Mouse (Mus musculus): Measurements from ENCODE around the gene Sh3bgrl2. TPM values are rescaled to one million over a fixed set of nuclear protein-coding genes. Genes with fewer than 3 reads are reported as not detected.

Gene Sh3bgrl2
- polyA plus RNA-seq, 1 experiment: 5.8 TPM

DNA sequence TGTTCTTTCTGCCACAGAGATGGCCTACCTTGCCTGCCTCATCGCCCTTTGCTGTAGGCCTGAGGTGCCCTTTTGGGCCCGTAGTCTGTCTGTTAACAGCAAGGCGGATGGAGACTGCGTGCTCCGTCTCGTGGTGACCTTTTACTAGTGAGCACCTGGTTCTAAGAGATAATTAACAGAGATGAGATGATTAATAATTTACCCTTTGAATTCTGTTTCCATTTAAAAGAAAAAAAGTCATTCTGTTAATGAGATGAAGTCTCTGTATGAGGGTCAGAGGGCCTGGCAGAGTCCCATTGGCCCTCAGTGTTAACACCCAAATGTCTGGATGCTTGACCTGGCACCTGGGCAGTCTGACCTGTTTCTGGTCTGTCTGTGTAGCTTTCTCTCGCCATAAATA, 14.8 kb downstream of the Sh3bgrl2 start:
- Histone ChIP-seq H3K4me3 (ENCODE audit: control insufficient read depth, low read depth, low read length) (no peak overlapping the region), H3K27ac (ENCODE audit: control insufficient read depth, insufficient read depth, low read depth, low read length) (no peak overlapping the region), H3K36me3 (ENCODE audit: control insufficient read depth, insufficient read depth, low read length) (no peaks in the 10 kb centered on the region), H3K27me3 (ENCODE audit: control insufficient read depth, insufficient read depth, low read length) (no peaks in the 10 kb centered on the region), H3K4me1 (ENCODE audit: control insufficient read depth, insufficient read depth, low read length) (no peaks in the 10 kb centered on the region; the same call in 1 of the 2 replicates)
- TF ChIP-seq CTCF (IDR thresholded peaks at IDR 0.05; ENCODE audit: control insufficient read depth, insufficient read depth, insufficient replicate concordance, low read depth, low read length) (no peak), POLR2A (IDR thresholded peaks at IDR 0.05; ENCODE audit: control insufficient read depth, low read depth, low read length) (no peak)

- no peaks in the 10 kb centered on the region for H3K36me3 ChIP-seq (ENCODE audit: control insufficient read depth, insufficient read depth, low read length)
- H3K27me3 ChIP-seq (ENCODE audit: control insufficient read depth, insufficient read depth, low read length): no peaks in the 10 kb centered on the region
- TF ChIP-seq POLR2A (IDR thresholded peaks at IDR 0.05; ENCODE audit: control insufficient read depth, low read depth, low read length) (no peak), CTCF (IDR thresholded peaks at IDR 0.05; ENCODE audit: control insufficient read depth, insufficient read depth, insufficient replicate concordance, low read depth, low read length) (no peak)
- no peaks in the 10 kb centered on the region; the same call in 1 of the 2 replicates for H3K4me1 ChIP-seq (ENCODE audit: control insufficient read depth, insufficient read depth, low read length)
- no peak overlapping the region for H3K27ac ChIP-seq (ENCODE audit: control insufficient read depth, insufficient read depth, low read depth, low read length)
- no peak overlapping the region for H3K4me3 ChIP-seq (ENCODE audit: control insufficient read depth, low read depth, low read length)
These were observed 15.9 kb downstream of the Sh3bgrl2 start for GRCm38 (mm10) chr9:83563808-83564549.

DNA sequence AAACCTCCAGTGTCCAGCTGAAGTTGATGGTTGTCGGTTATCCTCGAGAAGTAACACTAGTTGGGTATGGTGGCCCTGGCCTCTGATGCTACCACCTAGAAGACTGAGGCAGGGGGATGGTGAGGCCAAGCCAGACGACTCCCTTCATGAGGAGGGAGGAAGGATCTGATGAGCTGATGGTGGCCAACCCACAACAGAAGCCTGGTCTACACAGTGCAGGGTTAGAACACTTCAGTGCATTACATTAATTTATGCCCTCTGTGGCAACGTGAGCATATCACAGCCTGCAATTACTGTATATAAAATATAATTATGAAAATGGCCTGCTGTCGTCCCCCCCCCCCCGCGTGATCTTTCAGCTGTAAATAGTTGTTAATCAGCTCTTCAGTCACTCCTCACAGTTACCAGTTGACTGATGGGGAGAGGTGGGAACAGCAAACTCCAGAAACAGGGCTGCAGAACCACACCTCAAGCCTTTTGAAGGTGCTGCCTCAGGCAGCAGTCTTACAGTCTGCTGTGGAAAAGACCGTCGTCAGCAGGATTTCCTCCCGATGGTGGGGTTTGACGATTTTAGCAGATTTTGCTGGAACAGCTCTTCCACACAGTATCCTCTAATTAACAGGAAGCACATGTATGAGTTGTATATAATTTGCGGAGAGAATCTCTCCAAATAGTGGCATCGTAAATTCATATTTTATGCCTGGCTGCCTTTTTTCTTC, 17.0 kb downstream of the Sh3bgrl2 start:
- Histone ChIP-seq H3K27me3 (ENCODE audit: control insufficient read depth, insufficient read depth, low read length) (no peaks in the 10 kb centered on the region), H3K27ac (ENCODE audit: control insufficient read depth, insufficient read depth, low read depth, low read length) (no peak overlapping the region), H3K4me3 (ENCODE audit: control insufficient read depth, low read depth, low read length) (no peak overlapping the region), H3K4me1 (ENCODE audit: control insufficient read depth, insufficient read depth, low read length) (no peaks in the 10 kb centered on the region; the same call in 1 of the 2 replicates), H3K36me3 (ENCODE audit: control insufficient read depth, insufficient read depth, low read length) (no peaks in the 10 kb centered on the region)
- no peak for TF ChIP-seq CTCF (IDR thresholded peaks at IDR 0.05; ENCODE audit: control insufficient read depth, insufficient read depth, insufficient replicate concordance, low read depth, low read length)
- no peak for TF ChIP-seq POLR2A (IDR thresholded peaks at IDR 0.05; ENCODE audit: control insufficient read depth, low read depth, low read length)

GRCm38 (mm10) chr9:83566141-83566540, 18.0 kb downstream of the Sh3bgrl2 start:
- no peak overlapping the region for H3K27ac ChIP-seq (ENCODE audit: control insufficient read depth, insufficient read depth, low read depth, low read length)
- no peaks in the 10 kb centered on the region for H3K36me3 ChIP-seq (ENCODE audit: control insufficient read depth, insufficient read depth, low read length)
- TF ChIP-seq CTCF (IDR thresholded peaks at IDR 0.05; ENCODE audit: control insufficient read depth, insufficient read depth, insufficient replicate concordance, low read depth, low read length) (no peak), POLR2A (IDR thresholded peaks at IDR 0.05; ENCODE audit: control insufficient read depth, low read depth, low read length) (no peak)
- no peak overlapping the region for H3K4me3 ChIP-seq (ENCODE audit: control insufficient read depth, low read depth, low read length)
- no peaks in the 10 kb centered on the region for H3K27me3 ChIP-seq (ENCODE audit: control insufficient read depth, insufficient read depth, low read length)
- no peaks in the 10 kb centered on the region; the same call in 1 of the 2 replicates for H3K4me1 ChIP-seq (ENCODE audit: control insufficient read depth, insufficient read depth, low read length)

GRCm38 (mm10) chr9:83568125-83568524, 20.0 kb downstream of the Sh3bgrl2 start:
- H3K4me3 ChIP-seq (ENCODE audit: control insufficient read depth, low read depth, low read length): no peak overlapping the region
- H3K27me3 ChIP-seq (ENCODE audit: control insufficient read depth, insufficient read depth, low read length): no peaks in the 10 kb centered on the region
- no peaks in the 10 kb centered on the region for H3K36me3 ChIP-seq (ENCODE audit: control insufficient read depth, insufficient read depth, low read length)
- no peaks in the 10 kb centered on the region; the same call in 1 of the 2 replicates for H3K4me1 ChIP-seq (ENCODE audit: control insufficient read depth, insufficient read depth, low read length)
- TF ChIP-seq POLR2A (IDR thresholded peaks at IDR 0.05; ENCODE audit: control insufficient read depth, low read depth, low read length): no peak
- TF ChIP-seq CTCF (IDR thresholded peaks at IDR 0.05; ENCODE audit: control insufficient read depth, insufficient read depth, insufficient replicate concordance, low read depth, low read length): no peak
- H3K27ac ChIP-seq (ENCODE audit: control insufficient read depth, insufficient read depth, low read depth, low read length): no peak overlapping the region

DNA sequence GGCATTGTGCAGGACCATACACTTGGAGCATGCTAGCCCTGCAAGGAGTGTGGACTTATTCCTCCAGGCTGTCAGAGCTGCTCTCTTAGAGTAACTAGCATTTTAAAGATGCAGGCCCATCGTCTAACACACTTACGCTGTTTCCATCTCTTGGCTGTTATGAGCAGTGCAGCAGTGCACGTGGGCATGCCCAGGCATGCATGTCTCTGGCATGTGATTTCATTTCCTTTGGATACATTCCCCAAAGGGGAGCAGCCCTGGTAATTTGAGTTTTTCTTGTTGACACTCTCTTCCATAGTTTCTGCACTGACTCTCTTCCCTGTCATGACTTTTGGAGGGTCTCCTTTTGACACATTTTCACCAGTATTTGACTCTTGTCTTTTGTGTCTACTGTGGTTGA, 20.8 kb downstream of the Sh3bgrl2 start:
- Histone ChIP-seq H3K27me3 (ENCODE audit: control insufficient read depth, insufficient read depth, low read length) (no peaks in the 10 kb centered on the region), H3K4me1 (ENCODE audit: control insufficient read depth, insufficient read depth, low read length) (no peaks in the 10 kb centered on the region), H3K27ac (ENCODE audit: control insufficient read depth, insufficient read depth, low read depth, low read length) (no peak overlapping the region), H3K36me3 (ENCODE audit: control insufficient read depth, insufficient read depth, low read length) (no peaks in the 10 kb centered on the region), H3K4me3 (ENCODE audit: control insufficient read depth, low read depth, low read length) (no peak overlapping the region)
- TF ChIP-seq CTCF (IDR thresholded peaks at IDR 0.05; ENCODE audit: control insufficient read depth, insufficient read depth, insufficient replicate concordance, low read depth, low read length) (no peak), POLR2A (IDR thresholded peaks at IDR 0.05; ENCODE audit: control insufficient read depth, low read depth, low read length) (no peak)

- Histone ChIP-seq H3K36me3 (ENCODE audit: control insufficient read depth, insufficient read depth, low read length) (no peaks in the 10 kb centered on the region), H3K4me1 (ENCODE audit: control insufficient read depth, insufficient read depth, low read length) (no peaks in the 10 kb centered on the region), H3K27ac (ENCODE audit: control insufficient read depth, insufficient read depth, low read depth, low read length) (no peak overlapping the region)
These were observed 21.8 kb downstream of the Sh3bgrl2 start for GRCm38 (mm10) chr9:83569898-83570297.

More at GRCm38 (mm10) chr9:83569898-83570297, 21.8 kb downstream of the Sh3bgrl2 start:
- Histone ChIP-seq H3K4me3 (ENCODE audit: control insufficient read depth, low read depth, low read length) (no peak overlapping the region), H3K27me3 (ENCODE audit: control insufficient read depth, insufficient read depth, low read length) (no peaks in the 10 kb centered on the region)
- TF ChIP-seq POLR2A (IDR thresholded peaks at IDR 0.05; ENCODE audit: control insufficient read depth, low read depth, low read length): no peak
- TF ChIP-seq CTCF (IDR thresholded peaks at IDR 0.05; ENCODE audit: control insufficient read depth, insufficient read depth, insufficient replicate concordance, low read depth, low read length): no peak

Data from testis, adult 2 months (tissue).